Mouse (Mus musculus) embryonic fibroblast, embryonic 13.5 days (primary cell): ENCODE measurements at regions not wholly inside any gene's neighbourhood (a gene's known extent, or its start where the extent isn't known, plus 50 kb on each side); places are given as distances from the start of the nearest gene placed in this dataset.

Source experiments
- CTCF ChIP-seq: IDR thresholded peaks from 2 replicates; pipeline ENCODE4 v1.5.1; 2011; ENCODE audit warnings: mild to moderate bottlenecking, control low read depth, low read length, moderate library complexity, borderline replicate concordance; ENCODE audit not compliant: insufficient read depth
- POLR2A ChIP-seq: IDR thresholded peaks from 2 replicates; pipeline ENCODE4 v1.6.1; 2011; ENCODE audit warnings: low read depth, mild to moderate bottlenecking, control low read depth, low read length, moderate library complexity

DNA sequence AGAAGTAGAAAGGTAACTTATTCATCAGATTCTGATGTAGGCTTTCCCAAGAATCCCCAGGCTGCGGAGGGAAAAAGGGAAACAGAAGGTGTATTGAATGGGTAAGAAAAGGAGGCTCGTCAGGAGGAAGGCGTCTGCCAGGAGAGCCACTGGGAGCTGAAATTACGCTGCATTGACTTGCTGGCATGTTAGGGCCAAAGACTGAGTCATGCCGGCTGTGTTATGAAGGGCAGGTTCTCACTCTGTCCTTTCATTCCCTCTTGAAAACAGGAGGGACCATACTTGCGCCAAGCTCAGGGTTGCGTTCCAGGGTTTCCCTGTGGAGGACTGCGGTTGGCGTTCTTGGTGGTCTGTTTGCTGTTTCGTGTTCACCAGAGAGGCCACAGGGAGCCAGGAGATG lies 128.3 kb upstream of the Krr1 start:
- TF ChIP-seq POLR2A: no peak
- no peak for TF ChIP-seq CTCF
